Mouse (Mus musculus): ENCODE data around the gene Sult2b1.

DNA sequence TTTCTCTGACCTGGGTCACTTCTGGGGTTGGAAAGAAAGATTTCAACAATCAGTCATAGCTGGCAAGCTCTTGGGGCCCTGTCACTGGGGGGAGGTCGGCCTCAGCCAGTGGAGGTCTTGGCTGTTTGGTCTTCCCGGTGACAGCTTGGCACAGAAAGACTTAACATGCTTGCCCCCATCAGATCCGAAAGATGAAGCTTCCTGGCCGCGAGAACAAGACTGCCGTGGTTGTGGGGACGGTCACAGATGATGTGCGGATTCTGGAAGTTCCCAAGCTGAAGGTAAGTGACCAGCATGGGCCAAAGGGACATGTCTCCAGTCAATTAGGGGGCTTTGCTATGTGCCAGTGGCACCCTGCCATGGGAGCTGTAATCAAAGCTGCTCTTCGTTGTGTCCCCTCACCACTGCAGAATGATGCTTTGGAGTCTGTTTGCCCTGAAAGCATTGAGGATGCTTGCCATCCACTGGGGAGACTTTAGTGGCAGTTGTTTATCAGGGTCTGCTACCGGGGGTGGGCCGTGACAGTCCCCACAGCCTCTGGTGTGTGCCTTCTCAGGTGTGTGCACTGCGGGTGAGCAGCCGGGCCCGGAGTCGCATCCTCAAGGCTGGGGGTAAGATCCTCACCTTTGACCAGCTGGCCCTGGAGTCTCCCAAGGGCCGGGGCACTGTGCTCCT lies 64.6 kb downstream of the Sult2b1 start:
- TF ChIP-seq CTCF (IDR thresholded peaks at IDR 0.05; ENCODE audit: low read depth) (no peak), EP300 (IDR thresholded peaks at IDR 0.05; ENCODE audit: low read depth) (no peak)

Data from heart, postnatal 0 days (tissue).